Mouse (Mus musculus) heart, postnatal 14 days (tissue): Measurements from ENCODE around the gene Mchr1. TPM values are rescaled to one million over a fixed set of nuclear protein-coding genes. Genes with fewer than 3 reads are reported as not detected.

Experiments used
- DNase-seq, 2 experiments: peaks; one replicate each; pipeline ENCODE4 v3.0.0; 2021 to 2022
- intact Hi-C: fragments of 180-260 bp; cut with DNase I; formaldehyde crosslinking; loops from one replicate; pipeline ENCODE4 v1.15.1; 2025
- total RNA-seq, 2 experiments: library from RNA; stranded (reverse); gene quantifications; 2 replicates each; pipeline ENCODE4 v1.2.3; 2021

Mchr1 gene
- total RNA-seq, 2 experiments from 2014 or later: not detected

- intact Hi-C loops: no loop called here
- DNase-seq: no peak
These were observed 10.3 kb upstream of the Mchr1 start for GRCm38 (mm10) chr15:81225016-81225415.

- intact Hi-C loops: no loop called here
- no peak for DNase-seq
These were observed 9.6 kb upstream of the Mchr1 start for GRCm38 (mm10) chr15:81225732-81226131.

GRCm38 (mm10) chr15:81226796-81227195, 8.5 kb upstream of the Mchr1 start:
- intact Hi-C loops: no loop called here
- no peak for DNase-seq

GRCm38 (mm10) chr15:81227275-81227674, 8.0 kb upstream of the Mchr1 start:
- intact Hi-C loops: no loop called here
- DNase-seq: no peak

GRCm38 (mm10) chr15:81228258-81228657, 7.0 kb upstream of the Mchr1 start:
- intact Hi-C loops: no loop called here
- no peak for DNase-seq

GRCm38 (mm10) chr15:81229791-81230190, 5.5 kb upstream of the Mchr1 start:
- DNase-seq: no peak
- intact Hi-C loops: no loop called here

GRCm38 (mm10) chr15:81231325-81231724, 4.0 kb upstream of the Mchr1 start:
- intact Hi-C loops: no loop called here

GRCm38 (mm10) chr15:81236062-81236461, 763 bp downstream of the Mchr1 start:
- intact Hi-C loops: loop anchor here (2.0 to 5.0 kb wide), 2 partner anchors 67 to 116 kb away; no protein-coding TSS in a partner anchor
- no peak for DNase-seq

More at GRCm38 (mm10) chr15:81231325-81231724, 4.0 kb upstream of the Mchr1 start:
- no peak for DNase-seq

- no peak for DNase-seq
- intact Hi-C loops: loop anchor here (2.0 to 5.0 kb wide), 2 partner anchors 65 to 115 kb away; no protein-coding TSS in a partner anchor
These were observed 2.2 kb downstream of the Mchr1 start for GRCm38 (mm10) chr15:81237471-81237870.

GRCm38 (mm10) chr15:81239261-81239660, 4.0 kb downstream of the Mchr1 start:
- DNase-seq: peak; percentile 46 to 52
- intact Hi-C loops: loop anchor here (5.0 kb wide), 1 partner anchor 113 kb away; no protein-coding TSS in a partner anchor

- no peak for DNase-seq
- intact Hi-C loops: loop anchor here (5.0 kb wide), 1 partner anchor 112 kb away; no protein-coding TSS in a partner anchor
These were observed 4.6 kb downstream of the Mchr1 start for GRCm38 (mm10) chr15:81239794-81240343.

GRCm38 (mm10) chr15:81246890-81247289, 11.6 kb downstream of the Mchr1 start:
- intact Hi-C loops: no loop called here
- no peak for DNase-seq

- intact Hi-C loops: no loop called here
- DNase-seq: peak; percentile 43 to 44
These were observed 12.5 kb downstream of the Mchr1 start for GRCm38 (mm10) chr15:81247583-81248340.

GRCm38 (mm10) chr15:81248341-81248679, 13.0 kb downstream of the Mchr1 start:
- intact Hi-C loops: no loop called here
- DNase-seq: no peak

GRCm38 (mm10) chr15:81248951-81249579, 13.8 kb downstream of the Mchr1 start:
- intact Hi-C loops: no loop called here
- DNase-seq: no peak

GRCm38 (mm10) chr15:81252626-81253174, 17.4 kb downstream of the Mchr1 start:
- DNase-seq: no peak
- intact Hi-C loops: no loop called here

GRCm38 (mm10) chr15:81253585-81253984, 18.3 kb downstream of the Mchr1 start:
- no peak for DNase-seq
- intact Hi-C loops: no loop called here

- intact Hi-C loops: no loop called here
- no peak for DNase-seq
These were observed 18.9 kb downstream of the Mchr1 start for GRCm38 (mm10) chr15:81254113-81254640.

GRCm38 (mm10) chr15:81255063-81255462, 19.8 kb downstream of the Mchr1 start:
- DNase-seq: no peak
- intact Hi-C loops: no loop called here

GRCm38 (mm10) chr15:81258296-81258695, 23.0 kb downstream of the Mchr1 start:
- DNase-seq: no peak
- intact Hi-C loops: no loop called here

- no peak for DNase-seq
- intact Hi-C loops: no loop called here
These were observed 24.0 kb downstream of the Mchr1 start for GRCm38 (mm10) chr15:81259304-81259703.
